Mouse (Mus musculus): ENCODE measurements at regions not wholly inside any gene's neighbourhood (a gene's known extent, or its start where the extent isn't known, plus 50 kb on each side); places are given as distances from the start of the nearest gene placed in this dataset.
A peak's percentile ranks its signal among the peaks of the same experiment; 100 is the strongest.

- DNase-seq (ENCODE audit: low spot score): no peak
Observed at GRCm38 (mm10) chr3:41857446-41857845, 115.0 kb downstream of the D3Ertd751e start.

GRCm38 (mm10) chr3:41862674-41863073, 120.3 kb downstream of the D3Ertd751e start:
- no peak for DNase-seq (ENCODE audit: low spot score)

GRCm38 (mm10) chr3:41908952-41909351, 166.5 kb downstream of the D3Ertd751e start:
- DNase-seq (ENCODE audit: low spot score): no peak

GRCm38 (mm10) chr3:41913190-41913589, 170.8 kb downstream of the D3Ertd751e start:
- no peak for DNase-seq (ENCODE audit: low spot score)

- DNase-seq (ENCODE audit: low spot score): no peak
Observed at GRCm38 (mm10) chr3:41939843-41940242, 197.4 kb downstream of the D3Ertd751e start.

GRCm38 (mm10) chr3:41942964-41943363, 200.6 kb downstream of the D3Ertd751e start:
- DNase-seq (ENCODE audit: low spot score): no peak

GRCm38 (mm10) chr3:41949404-41949803, 207.0 kb downstream of the D3Ertd751e start:
- no peak for DNase-seq (ENCODE audit: low spot score)

- no peak for DNase-seq (ENCODE audit: low spot score)
Observed at GRCm38 (mm10) chr3:41957385-41957784, 215.0 kb downstream of the D3Ertd751e start.

GRCm38 (mm10) chr3:41960209-41960608, 217.8 kb downstream of the D3Ertd751e start:
- no peak for DNase-seq (ENCODE audit: low spot score)

- DNase-seq (ENCODE audit: low spot score): no peak
Observed at GRCm38 (mm10) chr3:41962923-41963322, 220.5 kb downstream of the D3Ertd751e start.

GRCm38 (mm10) chr3:42006672-42007265, 264.4 kb downstream of the D3Ertd751e start:
- DNase-seq (ENCODE audit: low spot score): no peak

GRCm38 (mm10) chr3:42023187-42023586, 280.8 kb downstream of the D3Ertd751e start:
- DNase-seq (ENCODE audit: low spot score): no peak

- no peak for DNase-seq (ENCODE audit: low spot score)
Observed at GRCm38 (mm10) chr3:42039632-42040031, 297.2 kb downstream of the D3Ertd751e start.

- no peak for DNase-seq (ENCODE audit: low spot score)
Observed at GRCm38 (mm10) chr3:42040270-42040812, 297.9 kb downstream of the D3Ertd751e start.

- no peak for DNase-seq (ENCODE audit: low spot score)
Observed at GRCm38 (mm10) chr3:42040959-42041358, 298.5 kb downstream of the D3Ertd751e start.

GRCm38 (mm10) chr3:42057286-42057868, 315.0 kb downstream of the D3Ertd751e start:
- no peak for DNase-seq (ENCODE audit: low spot score)

- DNase-seq (ENCODE audit: low spot score): no peak
Observed at GRCm38 (mm10) chr3:42065093-42065935, 322.9 kb downstream of the D3Ertd751e start.

GRCm38 (mm10) chr3:42065962-42066361, 323.6 kb downstream of the D3Ertd751e start:
- no peak for DNase-seq (ENCODE audit: low spot score)

- no peak for DNase-seq (ENCODE audit: low spot score)
Observed at GRCm38 (mm10) chr3:42067036-42067435, 324.6 kb downstream of the D3Ertd751e start.

- DNase-seq (ENCODE audit: low spot score): peak; percentile 9
Observed at GRCm38 (mm10) chr3:42074532-42075287, 332.3 kb downstream of the D3Ertd751e start.

Measured in thymus, postnatal 0 days (tissue).